Mouse (Mus musculus) E14TG2a.4 (cell line): ENCODE measurements around the gene Yipf3.
A peak's percentile ranks its signal among the peaks of the same experiment; 100 is the strongest.

Experiments used
- H3K27me3 ChIP-seq: 2 replicates; pipeline ENCODE4 v1.6.1; 2014; ENCODE audit warnings: low read length, control low read depth; ENCODE audit not compliant: insufficient read depth
- H3K36me3 ChIP-seq: 2 replicates; pipeline ENCODE4 v1.6.1; 2014; ENCODE audit warnings: low read length, control low read depth; ENCODE audit not compliant: insufficient read depth
- H3K4me1 ChIP-seq: replicated peaks from 2 replicates; pipeline ENCODE4 v1.6.1; 2014; ENCODE audit warnings: low read depth, low read length, control low read depth
- H3K4me3 ChIP-seq: replicated peaks from 2 replicates; pipeline ENCODE4 v1.5.1; 2014; ENCODE audit warnings: mild to moderate bottlenecking, low read length
- H3K9me3 ChIP-seq: 2 replicates; pipeline ENCODE4 v1.6.1; 2014; ENCODE audit warnings: low read length, control low read depth
- CTCF ChIP-seq: conservative IDR thresholded peaks from 2 replicates; pipeline ENCODE4 v1.5.1; 2014; ENCODE audit warnings: low read length
- NANOG ChIP-seq: IDR thresholded peaks from 2 replicates; pipeline ENCODE4 v1.6.1; 2014; ENCODE audit warnings: borderline replicate concordance, low read length, mixed read lengths
- POU5F1 ChIP-seq: IDR thresholded peaks from 2 replicates; pipeline ENCODE4 v1.6.1; 2014; ENCODE audit warnings: low read length, borderline replicate concordance

Yipf3 gene

DNA sequence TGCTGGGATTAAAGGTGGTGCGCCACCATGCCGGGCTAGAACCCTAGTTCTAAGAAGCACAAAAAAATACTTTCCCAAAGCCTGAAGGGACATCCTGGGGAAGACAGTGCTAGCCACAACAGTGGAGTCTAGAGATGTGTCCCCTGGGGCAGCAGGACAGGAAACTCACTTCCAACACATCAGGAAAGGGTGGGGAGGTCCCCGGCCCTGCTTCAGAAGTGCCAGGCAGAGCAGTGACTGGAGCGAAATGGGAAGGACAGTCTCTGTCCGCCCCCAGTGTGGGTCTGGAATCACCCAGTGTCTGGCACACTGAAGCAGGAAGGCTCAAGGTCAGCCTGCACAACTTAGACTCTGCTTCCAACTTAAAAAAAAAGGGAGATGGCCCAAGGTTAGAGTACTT lies 24.8 kb downstream of the Yipf3 start:
- H3K27me3 ChIP-seq: no peaks in the 10 kb centered on the region
- H3K4me1 ChIP-seq: peaks cover 87% of the 10 kb centered on the region
- no peak overlapping the region for H3K4me3 ChIP-seq
- H3K36me3 ChIP-seq: peaks cover 91% of the 10 kb centered on the region
- H3K9me3 ChIP-seq: no peaks in the 10 kb centered on the region
- TF ChIP-seq CTCF (no peak), NANOG (no peak), POU5F1 (no peak)

DNA sequence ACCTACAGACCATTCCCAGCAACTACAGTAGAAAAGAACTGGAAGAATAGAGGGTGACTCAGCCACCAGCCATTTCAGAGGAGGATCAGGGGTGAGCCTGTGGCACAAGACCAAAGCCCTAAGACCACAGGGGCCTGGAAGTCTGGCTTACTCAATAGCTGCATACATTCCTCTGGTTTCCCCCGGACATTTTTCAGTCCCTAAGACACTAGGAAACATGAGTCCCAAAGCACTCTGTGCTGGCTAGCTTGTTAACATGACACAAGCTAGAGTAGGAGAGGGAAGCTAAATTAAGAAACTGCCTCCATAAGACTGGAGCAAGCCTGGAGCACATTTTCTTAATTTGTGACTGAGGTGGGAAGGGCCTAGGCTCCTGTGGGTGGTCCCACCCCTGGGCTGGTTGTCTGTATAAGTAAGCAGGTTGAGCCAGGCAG lies 25.9 kb downstream of the Yipf3 start:
- TF ChIP-seq CTCF (no peak), POU5F1 (no peak), NANOG (no peak)
- H3K4me1 ChIP-seq: peaks cover 91% of the 10 kb centered on the region
- H3K27me3 ChIP-seq: no peaks in the 10 kb centered on the region
- H3K4me3 ChIP-seq: no peak overlapping the region
- H3K36me3 ChIP-seq: peaks cover 95% of the 10 kb centered on the region
- H3K9me3 ChIP-seq: no peaks in the 10 kb centered on the region

DNA sequence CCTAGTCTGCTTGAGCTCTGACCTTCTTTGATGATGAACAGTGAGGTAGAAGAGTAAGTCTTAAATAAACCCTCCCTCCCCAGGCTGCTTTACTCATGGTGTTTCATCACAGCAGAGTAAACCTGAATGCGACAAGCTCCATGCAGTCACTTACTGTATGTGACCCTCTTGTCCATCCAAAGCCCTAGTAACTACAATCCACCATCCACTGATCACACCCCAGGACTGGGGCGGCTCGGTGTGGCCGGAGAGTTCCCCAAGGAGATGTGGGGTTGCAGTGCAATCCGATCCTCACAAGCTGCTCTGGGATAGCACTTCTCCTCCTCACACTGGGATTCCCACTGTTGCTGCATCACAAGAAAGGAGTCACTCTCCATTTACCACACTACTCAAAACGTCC lies 26.6 kb downstream of the Yipf3 start:
- TF ChIP-seq NANOG: no peak
- TF ChIP-seq CTCF: no peak
- TF ChIP-seq POU5F1: no peak
- Histone ChIP-seq H3K9me3 (no peaks in the 10 kb centered on the region), H3K4me1 (peaks cover 93% of the 10 kb centered on the region), H3K27me3 (no peaks in the 10 kb centered on the region), H3K36me3 (peaks cover 95% of the 10 kb centered on the region), H3K4me3 (no peak overlapping the region)

DNA sequence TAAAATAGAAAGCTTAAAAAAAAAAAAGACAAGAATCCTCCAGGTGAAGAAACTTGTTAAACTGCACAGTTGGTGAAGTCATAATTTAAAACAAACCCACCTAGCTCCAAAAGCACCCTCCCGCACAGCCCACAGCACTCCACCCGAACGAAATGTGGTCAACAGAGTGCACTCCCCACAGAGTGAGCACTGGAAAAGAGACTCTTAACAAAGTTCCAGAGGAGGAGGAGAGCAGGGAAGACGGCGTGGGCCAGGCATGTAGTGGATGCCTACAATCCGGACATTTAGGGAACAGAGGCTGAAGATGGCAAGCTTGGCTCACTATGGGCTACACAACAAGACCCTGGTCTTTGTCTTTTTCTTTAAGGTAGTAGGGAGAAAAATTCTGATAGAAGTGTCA lies 27.2 kb downstream of the Yipf3 start:
- Histone ChIP-seq H3K4me3 (no peak overlapping the region), H3K9me3 (no peaks in the 10 kb centered on the region), H3K36me3 (peaks cover 95% of the 10 kb centered on the region), H3K4me1 (peaks cover 89% of the 10 kb centered on the region), H3K27me3 (no peaks in the 10 kb centered on the region)
- TF ChIP-seq NANOG (no peak), CTCF (no peak), POU5F1 (no peak)

DNA sequence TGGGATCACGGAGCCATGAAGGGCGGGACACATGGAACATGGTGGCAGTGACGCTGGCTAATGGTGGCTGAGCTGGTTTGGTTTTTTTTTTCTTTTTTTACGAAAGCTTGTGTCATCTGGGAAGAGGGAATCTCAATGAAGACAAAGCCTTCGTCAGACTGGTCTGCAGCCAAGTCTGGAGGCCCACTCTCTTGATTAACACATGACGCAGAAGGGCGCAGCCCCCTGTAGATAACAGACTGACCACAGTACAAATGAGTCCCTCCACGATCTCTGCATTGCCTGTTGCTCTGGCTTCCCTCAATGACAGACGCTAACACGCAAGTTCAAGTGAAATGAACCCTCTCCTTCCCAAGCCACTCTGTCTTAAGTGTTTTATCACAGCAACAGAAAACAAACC lies 27.6 kb downstream of the Yipf3 start:
- Histone ChIP-seq H3K9me3 (no peaks in the 10 kb centered on the region), H3K4me1 (peaks cover 89% of the 10 kb centered on the region), H3K36me3 (peaks cover 95% of the 10 kb centered on the region), H3K27me3 (no peaks in the 10 kb centered on the region), H3K4me3 (no peak overlapping the region)
- TF ChIP-seq CTCF (no peak), POU5F1 (no peak), NANOG (no peak)

DNA sequence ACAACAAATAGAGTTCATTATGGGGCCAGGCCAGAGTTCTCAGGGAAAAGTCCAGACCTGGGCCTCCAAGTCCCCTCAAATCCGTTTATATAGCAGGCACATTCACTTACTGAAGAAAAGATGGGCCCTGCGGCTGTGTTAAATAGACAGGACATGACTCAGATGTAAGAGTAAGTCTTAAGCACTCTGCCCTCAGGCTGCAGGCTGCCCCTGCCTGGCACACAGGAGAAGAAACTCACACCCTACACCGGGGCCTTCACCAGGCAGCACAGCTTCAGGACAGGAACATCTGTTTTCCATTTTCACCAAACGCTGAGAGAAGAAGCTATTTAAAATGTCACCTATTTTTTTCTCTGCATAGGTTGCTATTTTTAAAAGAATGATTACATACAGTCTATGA lies 29.7 kb downstream of the Yipf3 start:
- TF ChIP-seq POU5F1 (no peak), CTCF (no peak), NANOG (no peak)

DNA sequence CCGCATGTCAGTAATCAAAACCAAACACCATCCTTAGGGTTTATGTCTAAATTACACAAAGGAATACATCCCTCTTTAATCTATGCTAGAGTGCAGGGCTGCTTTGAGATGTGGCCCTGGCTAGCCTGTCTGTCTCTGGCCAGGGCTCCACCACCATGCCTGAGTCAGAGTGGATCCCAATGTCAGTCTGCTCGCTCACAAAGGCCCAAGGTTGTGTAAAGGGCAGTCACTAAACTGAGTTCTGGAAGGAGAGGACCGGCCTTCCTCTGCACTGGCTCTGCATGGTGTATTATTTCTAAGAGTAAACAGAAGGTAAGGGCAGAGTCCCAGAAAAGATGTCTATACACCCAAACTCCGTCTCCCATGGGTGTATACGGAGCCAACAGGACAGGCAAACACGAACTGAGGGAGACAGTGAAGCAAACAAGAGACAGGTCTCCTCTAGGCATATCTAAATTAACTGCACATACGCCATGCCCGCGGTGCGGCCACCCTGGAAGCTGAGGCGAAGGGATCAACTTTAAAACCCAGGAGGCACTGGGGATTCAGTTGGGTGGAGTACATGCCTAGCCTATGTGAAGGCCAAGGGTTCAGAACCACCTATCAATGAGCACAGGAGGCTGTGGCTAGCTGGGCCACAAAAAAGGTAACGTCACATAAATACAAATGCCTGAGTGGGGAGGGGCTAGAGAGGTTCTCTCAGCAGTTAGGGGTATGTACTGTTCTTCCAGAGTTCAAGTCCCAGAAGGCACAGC lies 30.3 kb downstream of the Yipf3 start:
- Histone ChIP-seq H3K4me1 (peaks cover 84% of the 10 kb centered on the region), H3K4me3 (no peak overlapping the region), H3K27me3 (no peaks in the 10 kb centered on the region), H3K9me3 (no peaks in the 10 kb centered on the region), H3K36me3 (peaks cover 81% of the 10 kb centered on the region)
- TF ChIP-seq POU5F1 (no peak), CTCF (no peak), NANOG (no peak)

More for the DNA sequence above, 29.7 kb downstream of the Yipf3 start:
- Histone ChIP-seq H3K4me1 (peaks cover 88% of the 10 kb centered on the region), H3K4me3 (no peak overlapping the region), H3K36me3 (peaks cover 87% of the 10 kb centered on the region), H3K27me3 (no peaks in the 10 kb centered on the region), H3K9me3 (no peaks in the 10 kb centered on the region)

DNA sequence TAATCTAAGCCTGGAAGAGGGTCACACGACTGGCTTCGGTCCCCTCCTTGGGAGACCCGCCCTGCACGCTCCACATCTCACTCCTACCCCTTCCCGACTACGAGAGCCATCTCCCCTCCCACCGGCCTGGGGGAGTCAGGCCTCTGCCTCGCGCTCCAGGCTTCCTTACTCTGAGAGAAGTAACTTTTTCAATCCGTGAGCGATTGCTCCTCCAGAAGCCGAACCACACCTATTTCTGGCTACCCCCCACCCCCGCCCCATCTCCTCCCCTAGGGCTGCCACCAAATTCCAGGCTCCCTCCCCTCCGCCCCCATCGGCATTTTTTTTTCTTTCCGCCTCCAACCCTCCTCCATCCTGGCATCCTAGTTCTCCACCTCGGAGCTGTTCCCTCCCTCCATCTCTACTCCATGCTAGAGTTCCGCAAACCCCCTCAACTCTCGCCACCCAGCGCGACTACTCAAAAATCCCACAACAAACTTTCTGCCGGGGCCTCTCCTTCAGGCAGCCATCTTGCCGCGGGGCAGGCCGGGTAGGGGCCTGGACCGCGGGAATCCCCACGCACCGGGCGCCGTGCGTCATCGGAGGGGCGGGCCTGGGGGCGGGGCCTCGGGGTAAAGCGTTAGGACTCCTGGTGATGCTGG lies 34.7 kb downstream of the Yipf3 start, which contains the start of gene Tjap1:
TSS of gene Tjap1 (minus strand) at position 544 of the 641 bp plus-strand sequence.
- no peaks in the 10 kb centered on the region for H3K9me3 ChIP-seq
- H3K36me3 ChIP-seq: peaks cover 42% of the 10 kb centered on the region
- peaks cover 78% of the 10 kb centered on the region for H3K4me1 ChIP-seq
- no peaks in the 10 kb centered on the region for H3K27me3 ChIP-seq
- H3K4me3 ChIP-seq: peak within 1 kb of the TSS; percentile 87
- TF ChIP-seq CTCF: no peak
- no peak for TF ChIP-seq POU5F1
- no peak for TF ChIP-seq NANOG
